Mouse (Mus musculus) CH12.LX (cell line): ENCODE results near the gene Gm20517. TPM values are rescaled to one million over a fixed set of nuclear protein-coding genes. Genes with fewer than 3 reads are reported as not detected.

Source experiments
- DNase-seq: peaks from one replicate; pipeline ENCODE4 v3.0.0-alpha.2; 2013; ENCODE audit errors: extremely low read depth
- H3K27ac ChIP-seq: 2 replicates; pipeline ENCODE4 v1.5.1; 2012; ENCODE audit warnings: low read depth, mild to moderate bottlenecking, control low read depth, moderate library complexity; ENCODE audit not compliant: insufficient read depth
- H3K27me3 ChIP-seq: replicated peaks from 2 replicates; pipeline ENCODE3; 2012; ENCODE audit warnings: inconsistent platforms
- H3K36me3 ChIP-seq, 2 experiments: replicated peaks in 1 of 2; 2 replicates each; pipeline versions ENCODE3 to v1.6.1; 2012; ENCODE audit warnings: inconsistent platforms in 1 of 2, low read length in 1 of 2, mild to moderate bottlenecking in 1 of 2, mixed read lengths in 1 of 2, moderate library complexity in 1 of 2; ENCODE audit not compliant: control insufficient read depth in 1 of 2, insufficient read depth in 1 of 2
- H3K4me1 ChIP-seq, 2 experiments: 2 replicates each; pipeline ENCODE4 v1.6.1; 2012; ENCODE audit warnings: inconsistent platforms in 1 of 2, moderate library complexity in 1 of 2; ENCODE audit not compliant: insufficient read depth in 2 of 2, control insufficient read depth in 1 of 2
- H3K4me2 ChIP-seq: 2 replicates; pipeline ENCODE4 v1.6.1; 2012; ENCODE audit warnings: low read depth, mild to moderate bottlenecking, control low read depth; ENCODE audit not compliant: poor library complexity, insufficient read depth, severe bottlenecking
- H3K4me3 ChIP-seq, 3 experiments: fragments of 150-350 bp in 1 of 3; sonication (generic) in 1 of 3; replicated peaks in 1 of 3; 2 replicates each; pipeline versions ENCODE3 to v1.5.1; 2011 to 2012; ENCODE audit warnings: low read depth in 2 of 3, low read length in 2 of 3, mild to moderate bottlenecking in 2 of 3, moderate library complexity in 2 of 3, control low read depth in 1 of 3, improper control_type of control experiment in 1 of 3, inconsistent platforms in 1 of 3, mixed read lengths in 1 of 3; ENCODE audit not compliant: poor library complexity in 1 of 3
- H3K79me2 ChIP-seq: replicated peaks from 2 replicates; pipeline ENCODE4 v1.6.1; 2012; ENCODE audit warnings: mild to moderate bottlenecking, moderate library complexity; ENCODE audit not compliant: control insufficient read depth, poor library complexity, insufficient read depth, severe bottlenecking; ENCODE audit errors: extremely low read depth
- H3K9ac ChIP-seq: 2 replicates; pipeline ENCODE4 v1.6.1; 2012; ENCODE audit warnings: low read depth, mild to moderate bottlenecking, control low read depth, moderate library complexity; ENCODE audit not compliant: insufficient read depth
- H3K9me3 ChIP-seq: replicated peaks from 2 replicates; pipeline ENCODE3; 2012; ENCODE audit warnings: low read length, inconsistent platforms, mixed read lengths
- BHLHE40 ChIP-seq: IDR thresholded peaks from 2 replicates; pipeline ENCODE4 v1.6.1; 2011; ENCODE audit warnings: mild to moderate bottlenecking, low read depth, low read length, improper control_type of control experiment
- E2F4 ChIP-seq: IDR thresholded peaks from 2 replicates; pipeline ENCODE4 v1.6.1; 2011; ENCODE audit warnings: low read depth, low read length, improper control_type of control experiment; ENCODE audit not compliant: insufficient replicate concordance
- ELF1 ChIP-seq: IDR thresholded peaks from 2 replicates; pipeline ENCODE4 v1.6.1; 2014; ENCODE audit warnings: low read depth, mild to moderate bottlenecking, inconsistent platforms, low read length, improper control_type of control experiment
- EP300 ChIP-seq: IDR thresholded peaks from 2 replicates; pipeline ENCODE4 v1.6.1; 2011; ENCODE audit warnings: low read length, improper control_type of control experiment
- GABPA ChIP-seq: IDR thresholded peaks from 2 replicates; pipeline ENCODE4 v1.6.1; 2012; ENCODE audit warnings: low read depth, low read length, improper control_type of control experiment, inconsistent platforms; ENCODE audit not compliant: insufficient replicate concordance
- HCFC1 ChIP-seq: IDR thresholded peaks from 2 replicates; pipeline ENCODE4 v1.6.1; 2012; ENCODE audit warnings: low read depth, mild to moderate bottlenecking, inconsistent platforms, low read length, improper control_type of control experiment
- JUN ChIP-seq: IDR thresholded peaks from 2 replicates; pipeline ENCODE4 v1.6.1; 2011; ENCODE audit warnings: low read depth, mild to moderate bottlenecking, low read length, improper control_type of control experiment, moderate library complexity; ENCODE audit not compliant: insufficient read depth
- JUND ChIP-seq: conservative IDR thresholded peaks from 2 replicates; pipeline ENCODE4 v1.6.1; 2011; ENCODE audit warnings: low read depth, low read length, improper control_type of control experiment
- KAT2A ChIP-seq: IDR thresholded peaks from 2 replicates; pipeline ENCODE4 v1.6.1; 2012; ENCODE audit warnings: low read length, improper control_type of control experiment, inconsistent platforms; ENCODE audit not compliant: insufficient replicate concordance
- MAFK ChIP-seq: IDR thresholded peaks from 2 replicates; pipeline ENCODE4 v1.6.1; 2011; ENCODE audit warnings: low read length, improper control_type of control experiment; ENCODE audit not compliant: insufficient replicate concordance
- MAZ ChIP-seq: IDR thresholded peaks from 2 replicates; pipeline ENCODE4 v1.6.1; 2012; ENCODE audit warnings: low read depth, mild to moderate bottlenecking, inconsistent platforms, low read length, improper control_type of control experiment, moderate library complexity
- MXI1 ChIP-seq: IDR thresholded peaks from 2 replicates; pipeline ENCODE4 v1.6.1; 2011; ENCODE audit warnings: mild to moderate bottlenecking, low read depth, low read length, improper control_type of control experiment
- MYC ChIP-seq: IDR thresholded peaks from 2 replicates; pipeline ENCODE4 v1.6.1; 2011; ENCODE audit warnings: low read depth, mild to moderate bottlenecking, improper control_type of control experiment, low read length
- NELFE ChIP-seq: IDR thresholded peaks from 2 replicates; pipeline ENCODE4 v1.6.1; 2011; ENCODE audit warnings: low read depth, low read length, improper control_type of control experiment
- NRF1 ChIP-seq: IDR thresholded peaks from 2 replicates; pipeline ENCODE4 v1.6.1; 2014; ENCODE audit warnings: low read depth, mild to moderate bottlenecking, inconsistent platforms, low read length, improper control_type of control experiment, moderate library complexity
- POLR2AphosphoS2 ChIP-seq: IDR thresholded peaks from 2 replicates; pipeline ENCODE4 v1.6.1; 2011; ENCODE audit warnings: low read depth, low read length, improper control_type of control experiment
- RAD21 ChIP-seq: IDR thresholded peaks from 2 replicates; pipeline ENCODE4 v1.6.1; 2011; ENCODE audit warnings: low read depth, mild to moderate bottlenecking, low read length, improper control_type of control experiment, moderate library complexity
- SIN3A ChIP-seq: IDR thresholded peaks from 2 replicates; pipeline ENCODE4 v1.6.1; 2012; ENCODE audit warnings: low read length, improper control_type of control experiment, inconsistent platforms
- UBTF ChIP-seq: IDR thresholded peaks from 2 replicates; pipeline ENCODE4 v1.6.1; 2012; ENCODE audit warnings: low read depth, mild to moderate bottlenecking, inconsistent platforms, low read length, improper control_type of control experiment, moderate library complexity
- USF2 ChIP-seq: conservative IDR thresholded peaks from 2 replicates; pipeline ENCODE4 v1.6.1; 2011; ENCODE audit warnings: low read depth, low read length, improper control_type of control experiment
- ZC3H11A ChIP-seq: IDR thresholded peaks from 2 replicates; pipeline ENCODE4 v1.6.1; 2012; ENCODE audit warnings: low read depth, mild to moderate bottlenecking, inconsistent platforms, low read length, improper control_type of control experiment
- ZKSCAN1 ChIP-seq: IDR thresholded peaks from 2 replicates; pipeline ENCODE4 v1.6.1; 2012; ENCODE audit warnings: low read depth, inconsistent platforms, low read length, improper control_type of control experiment, borderline replicate concordance
- ZMIZ1 ChIP-seq: IDR thresholded peaks from 2 replicates; pipeline ENCODE4 v1.6.1; 2012; ENCODE audit warnings: low read depth, mild to moderate bottlenecking, inconsistent platforms, low read length, improper control_type of control experiment
- dilution Hi-C: fragments of 300-500 bp; cut with MboI; formaldehyde crosslinking; loops from 2 replicates; pipeline ENCODE4 v1.14.3; 2020; ENCODE audit warnings: low sequenced_read_pairs; ENCODE audit not compliant: extremely low pct_unique_long_range_greater_than_20kb, extremely low pct_ligation_motif_present
- in situ Hi-C: fragments of 300-500 bp; cut with MboI; formaldehyde crosslinking; loops from 3 replicates; pipeline ENCODE4 v1.14.3; 2019; ENCODE audit warnings: low sequenced_read_pairs, low pct_ligation_motif_present, low pct_unique_long_range_greater_than_20kb, mixed read lengths
- polyA plus RNA-seq: library from polyadenylated mRNA; unstranded; fragments of >175 nt; gene quantifications from 2 replicates; pipeline ENCODE4 v1.2.1, GENCODE M21; 2012; ENCODE audit warnings: low read depth; ENCODE audit not compliant: insufficient read length
- total RNA-seq, 2 experiments: library from RNA; depleted of rRNA; stranded (reverse); fragments of 300-350 nt in 1 of 2; fragments of >200 nt in 1 of 2; gene quantifications; 2 replicates each; pipeline ENCODE4 v1.2.3; 2012 to 2014

The Gm20517 gene
- total and polyA plus RNA-seq, 3 experiments: 1.1 to 1.8 (median 1.8) TPM

- Histone ChIP-seq H3K4me2 (no peak overlapping the region), H3K4me1 (no peaks in the 10 kb centered on the region), H3K36me3 (no peaks in the 10 kb centered on the region), H3K79me2 (no peaks in the 10 kb centered on the region), H3K4me3 (no peak overlapping the region), H3K9me3 (no peaks in the 10 kb centered on the region), H3K27ac (no peak overlapping the region), H3K27me3 (peaks cover 2% of the 10 kb centered on the region), H3K9ac (no peak overlapping the region)
- no peak for DNase-seq
- in situ Hi-C loops: no loop called here
- dilution Hi-C loops: no loop called here
- no peak for TF ChIP-seq MAFK
- no peak for TF ChIP-seq ZKSCAN1
- no peak for TF ChIP-seq MXI1
- TF ChIP-seq JUN: no peak
- no peak for TF ChIP-seq ELF1
- TF ChIP-seq HCFC1: no peak
- no peak for TF ChIP-seq SIN3A
- no peak for TF ChIP-seq JUND
- no peak for TF ChIP-seq EP300
- TF ChIP-seq NELFE: no peak
- no peak for TF ChIP-seq POLR2AphosphoS2
- TF ChIP-seq E2F4: no peak
- no peak for TF ChIP-seq ZC3H11A
- TF ChIP-seq BHLHE40: no peak
- no peak for TF ChIP-seq UBTF
These were observed 30.4 kb upstream of the Gm20517 start for GRCm38 (mm10) chr17:47580962-47581361.

GRCm38 (mm10) chr17:47588517-47588916 is 22.9 kb upstream of the Gm20517 start:
- in situ Hi-C loops: no loop called here
- dilution Hi-C loops: no loop called here
- peaks cover 3% of the 10 kb centered on the region for H3K27me3 ChIP-seq
- no peaks in the 10 kb centered on the region for H3K79me2 ChIP-seq
- no peak overlapping the region for H3K9ac ChIP-seq
- no peak overlapping the region for H3K4me3 ChIP-seq
- H3K4me1 ChIP-seq: peaks cover 6% of the 10 kb centered on the region in 2 experiments; a peak in 3 of 4 replicates
- H3K4me2 ChIP-seq: 0 out of 2 replicates have a peak overlapping the region, but pooled peaks have one; percentile 8
- TF ChIP-seq EP300: no peak
- TF ChIP-seq RAD21: no peak
- no peak for TF ChIP-seq NRF1
- no peak for TF ChIP-seq ZKSCAN1
- no peak for TF ChIP-seq USF2
- TF ChIP-seq SIN3A: no peak
- TF ChIP-seq MAZ: no peak
- TF ChIP-seq KAT2A: no peak
- no peak for TF ChIP-seq GABPA
- no peak for TF ChIP-seq ELF1
- TF ChIP-seq ZMIZ1: no peak
- no peak for TF ChIP-seq MYC
- no peak for DNase-seq
- no peaks in the 10 kb centered on the region for H3K9me3 ChIP-seq
- no peak overlapping the region for H3K27ac ChIP-seq
- H3K36me3 ChIP-seq: no peaks in the 10 kb centered on the region
